Mouse (Mus musculus) lung, postnatal 0 days (tissue): ENCODE data around the gene Abr. TPM values are rescaled to one million over a fixed set of nuclear protein-coding genes. Genes with fewer than 3 reads are reported as not detected.
A peak's percentile ranks its signal among the peaks of the same experiment; 100 is the strongest.

Experiments used
- ATAC-seq: fragments of 200-750 bp; cut with Nextera tagmentation; 2 replicates; pipeline ENCODE4 v1.8.0; 2017; ENCODE audit warnings: moderate library complexity
- DNase-seq: peaks from one replicate; pipeline ENCODE4 v3.0.0-alpha.2; 2016; ENCODE audit warnings: low spot score
- H3K27ac ChIP-seq: fragments of 300-500 bp; sonication (generic); 2 replicates; pipeline ENCODE4 v1.5.1; 2014; ENCODE audit warnings: antibody characterized with exemption, mild to moderate bottlenecking, low read length, mixed read lengths
- H3K27me3 ChIP-seq: fragments of 300-500 bp; sonication (generic); replicated peaks from 2 replicates; pipeline ENCODE4 v1.6.1; 2014; ENCODE audit warnings: low read length, mixed read lengths; ENCODE audit not compliant: insufficient read depth
- H3K36me3 ChIP-seq: fragments of 300-500 bp; sonication (generic); 2 replicates; pipeline ENCODE4 v1.6.1; 2014; ENCODE audit warnings: low read length, mixed read lengths; ENCODE audit not compliant: insufficient read depth
- H3K4me1 ChIP-seq: fragments of 300-500 bp; sonication (generic); 2 replicates; pipeline ENCODE4 v1.6.1; 2014; ENCODE audit warnings: antibody characterized with exemption, low read depth, low read length, mixed read lengths; ENCODE audit not compliant: insufficient read depth
- H3K4me2 ChIP-seq: fragments of 300-500 bp; sonication (generic); replicated peaks from 2 replicates; pipeline ENCODE4 v1.6.1; 2014; ENCODE audit warnings: low read depth, mild to moderate bottlenecking, low read length, moderate library complexity, mixed read lengths
- H3K4me3 ChIP-seq: fragments of 300-500 bp; sonication (generic); 2 replicates; pipeline ENCODE4 v1.5.1; 2014; ENCODE audit warnings: low read depth, low read length
- H3K9ac ChIP-seq: fragments of 300-500 bp; sonication (generic); replicated peaks from 2 replicates; pipeline ENCODE4 v1.6.1; 2014; ENCODE audit warnings: low read depth, mild to moderate bottlenecking
- H3K9me3 ChIP-seq: fragments of 300-500 bp; sonication (generic); 2 replicates; pipeline ENCODE4 v1.6.1; 2016; ENCODE audit warnings: low read length, mixed read lengths
- CTCF ChIP-seq: IDR thresholded peaks from 2 replicates; pipeline ENCODE4 v1.5.1; 2016; ENCODE audit warnings: antibody characterized with exemption, mild to moderate bottlenecking
- EP300 ChIP-seq: IDR thresholded peaks from 2 replicates; pipeline ENCODE4 v1.6.1; 2016; ENCODE audit warnings: antibody characterized with exemption, mild to moderate bottlenecking, control low read depth
- WGBS: fragments of 180-500 bp; shearing (Covaris S2); extraction: QIAGEN DNeasy Blood & Tissue Kit; methylation state at CpG from one replicate; pipeline ENCODE4 v1.1.7; 2014; 5-methylcytosine and 5-hydroxymethylcytosine counted together
- polyA plus RNA-seq: library from polyadenylated mRNA; unstranded; fragments of >200 nt; fragmentation: Nextera tagmentation; extraction: Ambion mirVana; gene quantifications from 2 replicates; pipeline ENCODE4 v1.2.1, GENCODE M21; 2015

The Abr gene
- polyA plus RNA-seq, 1 experiment from 2014 or later: 17.2 TPM

- ATAC-seq: no peak
Measured at GRCm38 (mm10) chr11:76439666-76440065, 182.4 kb downstream of the Abr start.

GRCm38 (mm10) chr11:76436864-76437437 lies 185.2 kb downstream of the Abr start:
- peak overlapping the region; percentile 63 for H3K4me2 ChIP-seq
- TF ChIP-seq CTCF (peak; percentile 11), EP300 (no peak)
- no peaks in the 10 kb centered on the region; the same call in 1 of the 2 replicates for H3K4me1 ChIP-seq
- H3K27me3 ChIP-seq: no peaks in the 10 kb centered on the region
- no peaks in the 10 kb centered on the region for H3K9me3 ChIP-seq
- 12% methylated on average over 25 of the region's 28 CpGs for WGBS
- DNase-seq: peak; percentile 87
- peak overlapping the region; percentile 28 for H3K4me3 ChIP-seq
- peak; percentile 91 for ATAC-seq
- no peaks in the 10 kb centered on the region for H3K36me3 ChIP-seq
- H3K27ac ChIP-seq: peak overlapping the region; percentile 51
- H3K9ac ChIP-seq: 0 out of 2 replicates have a peak overlapping the region, but pooled peaks have one; percentile 23

More at GRCm38 (mm10) chr11:76439666-76440065, 182.4 kb downstream of the Abr start:
- peaks cover 5% of the 10 kb centered on the region; the same call in 1 of the 2 replicates for H3K36me3 ChIP-seq
- no peak overlapping the region for H3K9ac ChIP-seq
- no peak overlapping the region for H3K27ac ChIP-seq
- 32% methylated on average over 3 of the region's 3 CpGs for WGBS
- H3K4me2 ChIP-seq: no peak overlapping the region
- no peak for TF ChIP-seq CTCF
- no peak for TF ChIP-seq EP300
- H3K9me3 ChIP-seq: no peaks in the 10 kb centered on the region
- H3K4me1 ChIP-seq: no peaks in the 10 kb centered on the region; the same call in 1 of the 2 replicates
- no peaks in the 10 kb centered on the region for H3K27me3 ChIP-seq
- H3K4me3 ChIP-seq: no peak overlapping the region
- no peak for DNase-seq

- Histone ChIP-seq H3K9ac (no peak overlapping the region), H3K4me3 (no peak overlapping the region), H3K9me3 (no peaks in the 10 kb centered on the region), H3K27me3 (no peaks in the 10 kb centered on the region), H3K36me3 (no peaks in the 10 kb centered on the region; the same call in 1 of the 2 replicates), H3K27ac (no peak overlapping the region), H3K4me1 (no peaks in the 10 kb centered on the region; the same call in 1 of the 2 replicates), H3K4me2 (no peak overlapping the region)
- WGBS: 85% methylated on average over 5 of the region's 5 CpGs
- TF ChIP-seq CTCF (no peak), EP300 (no peak)
- ATAC-seq (no peak), DNase-seq (no peak)
Measured at GRCm38 (mm10) chr11:76436009-76436408, 186.1 kb downstream of the Abr start.

GRCm38 (mm10) chr11:76429966-76430631 lies 192.0 kb downstream of the Abr start:
- Histone ChIP-seq H3K4me2 (no peak overlapping the region), H3K27me3 (no peaks in the 10 kb centered on the region), H3K27ac (no peak overlapping the region), H3K36me3 (no peaks in the 10 kb centered on the region; the same call in 1 of the 2 replicates), H3K9me3 (no peaks in the 10 kb centered on the region), H3K9ac (no peak overlapping the region), H3K4me1 (no peaks in the 10 kb centered on the region), H3K4me3 (no peak overlapping the region)
- DNase-seq (no peak), ATAC-seq (no peak)
- TF ChIP-seq EP300: no peak
- TF ChIP-seq CTCF: no peak
- 72% methylated on average over 6 of the region's 6 CpGs for WGBS

- H3K4me1 ChIP-seq: no peaks in the 10 kb centered on the region
- no peak overlapping the region for H3K27ac ChIP-seq
- no peak overlapping the region for H3K4me2 ChIP-seq
- 55% methylated on average over 7 of the region's 7 CpGs for WGBS
- ATAC-seq (no peak), DNase-seq (no peak)
- no peaks in the 10 kb centered on the region; the same call in 1 of the 2 replicates for H3K36me3 ChIP-seq
- TF ChIP-seq CTCF (no peak), EP300 (no peak)
- no peak overlapping the region for H3K9ac ChIP-seq
- no peaks in the 10 kb centered on the region for H3K9me3 ChIP-seq
- H3K4me3 ChIP-seq: no peak overlapping the region
- no peaks in the 10 kb centered on the region for H3K27me3 ChIP-seq
Measured at GRCm38 (mm10) chr11:76429556-76429955, 192.6 kb downstream of the Abr start.

GRCm38 (mm10) chr11:76429046-76429445 lies 193.1 kb downstream of the Abr start:
- WGBS: 68% methylated on average over 4 of the region's 4 CpGs
- no peaks in the 10 kb centered on the region for H3K4me1 ChIP-seq
- H3K9ac ChIP-seq: no peak overlapping the region
- H3K9me3 ChIP-seq: no peaks in the 10 kb centered on the region
- no peak overlapping the region for H3K4me2 ChIP-seq
- no peak for TF ChIP-seq EP300
- peak; percentile 37 for TF ChIP-seq CTCF
- no peaks in the 10 kb centered on the region for H3K27me3 ChIP-seq
- ATAC-seq: no peak
- H3K4me3 ChIP-seq: no peak overlapping the region
- no peaks in the 10 kb centered on the region; the same call in 1 of the 2 replicates for H3K36me3 ChIP-seq
- no peak for DNase-seq
- H3K27ac ChIP-seq: no peak overlapping the region
